Mouse (Mus musculus) B cell, adult 2 months (primary cell): Measurements from ENCODE around the gene Lmo4.

Source experiments
- DNase-seq, 2 experiments: peaks; one replicate each; pipeline ENCODE4 v3.0.0; 2022

Gene Lmo4

GRCm38 (mm10) chr3:144147244-144147643 is 57.8 kb downstream of the Lmo4 start:
- no peak for DNase-seq

DNA sequence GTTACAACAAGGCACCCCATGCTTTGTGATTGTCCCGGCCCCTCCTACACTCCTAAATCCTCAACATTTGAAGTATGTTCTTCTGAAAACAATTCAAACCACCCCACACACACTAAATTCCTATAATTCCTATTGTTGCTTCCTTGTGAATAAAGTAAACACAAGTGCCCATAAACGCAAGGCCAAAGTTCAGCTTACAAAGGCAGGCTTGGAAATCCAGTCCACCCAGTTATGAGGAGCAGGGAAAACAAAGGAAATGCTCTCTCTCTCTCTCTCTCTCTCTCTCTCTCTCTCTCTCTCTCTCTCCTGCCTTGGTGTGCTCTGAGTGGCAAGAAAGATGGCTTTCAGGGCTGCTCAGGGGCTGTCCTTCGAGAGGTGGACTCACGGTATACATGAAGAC is 61.0 kb downstream of the Lmo4 start:
- no peak for DNase-seq

GRCm38 (mm10) chr3:144142939-144143338 is 62.1 kb downstream of the Lmo4 start:
- DNase-seq, result no peak

GRCm38 (mm10) chr3:144141786-144142185 is 63.2 kb downstream of the Lmo4 start:
- no peak for DNase-seq

GRCm38 (mm10) chr3:144140816-144141215 is 64.2 kb downstream of the Lmo4 start:
- DNase-seq, result no peak

DNA sequence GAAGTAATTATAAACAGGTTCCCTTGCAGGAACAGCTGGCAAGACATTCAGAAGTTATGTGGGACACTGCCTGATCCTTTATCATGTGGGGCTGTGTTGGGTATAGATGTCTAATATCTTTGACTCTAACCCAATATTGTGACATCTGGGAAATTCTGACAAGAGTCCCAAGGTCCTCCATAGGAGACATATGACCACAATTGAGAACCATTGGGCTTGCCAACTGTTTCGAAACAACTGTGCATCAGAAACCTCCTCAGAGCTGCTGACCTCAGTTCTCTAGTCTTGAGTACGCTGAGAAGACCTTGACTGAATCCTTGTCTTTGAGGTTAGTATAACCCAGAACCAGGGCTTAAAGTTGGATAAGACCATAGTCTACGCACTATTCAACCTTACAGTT is 66.4 kb downstream of the Lmo4 start:
- no peak for DNase-seq
